Mouse (Mus musculus): ENCODE results near the gene Yju2. TPM values are rescaled to one million over a fixed set of nuclear protein-coding genes. Genes with fewer than 3 reads are reported as not detected.
"Not testable (repeated sequence)": the region's sequence is repeated elsewhere in the genome, so short reads cannot be mapped to it uniquely, and the experiment has no call there.

The Yju2 gene
- polyA plus RNA-seq (2016; fragmentation: Nextera tagmentation; extraction: Ambion mirVana) = 24.1 and 26.7 TPM in 2 replicates

DNA sequence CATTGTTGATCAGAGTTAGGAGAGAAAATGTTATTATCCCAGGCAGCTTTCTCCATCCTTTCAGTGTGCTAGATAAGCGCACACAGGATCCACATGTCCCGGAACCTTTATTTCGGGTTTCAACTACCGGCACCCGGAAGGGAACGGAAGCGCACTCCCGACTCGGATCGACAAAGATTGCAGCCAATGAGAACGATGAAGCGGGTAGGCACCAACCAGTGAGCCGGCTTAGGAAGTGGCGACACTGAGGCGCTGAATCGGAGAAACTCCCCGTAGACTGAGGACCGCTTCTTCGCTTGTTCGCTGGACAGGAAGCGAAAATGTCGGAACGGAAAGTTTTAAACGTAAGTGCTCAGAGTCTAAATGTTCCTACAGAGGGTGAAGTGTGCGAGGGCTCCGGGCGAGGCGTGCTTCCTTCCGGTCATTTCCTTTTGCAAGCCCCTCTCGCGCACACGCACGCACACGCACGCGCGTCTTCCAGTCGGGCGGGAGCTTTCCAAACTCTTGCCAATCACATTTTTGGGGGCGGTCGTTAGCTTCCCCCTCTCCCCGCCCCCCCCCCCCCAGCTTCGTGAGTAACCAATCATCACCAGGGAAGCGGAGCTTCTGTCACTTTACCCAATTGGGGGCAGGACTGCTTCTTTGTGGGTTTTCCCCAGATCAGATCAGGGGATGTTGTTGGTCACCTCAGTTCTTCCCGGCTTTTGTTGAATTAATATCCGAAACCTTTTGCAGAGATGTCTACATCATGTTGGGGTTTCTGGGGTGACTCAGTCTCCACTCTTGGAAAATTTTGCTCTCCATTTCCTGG is at the start of gene Yju2:
Yju2 (plus strand) TSS at position 182 of the 811 bp plus-strand sequence.
- no peaks in the 10 kb centered on the region for H3K9me3 ChIP-seq (replicated peaks)

GRCm38 (mm10) chr17:55931553-55932502 is 27.1 kb upstream of the Yju2 start:
- Histone ChIP-seq H3K4me3 (peak overlapping the region; percentile 56), H3K27me3 (no peaks in the 10 kb centered on the region), H3K4me1 (0 out of 2 replicates have a peak, but pooled peaks cover 2% of the 10 kb centered on the region), H3K9ac (peak overlapping the region; percentile 72), H3K9me3 (replicated peaks) (peaks cover 5% of the 10 kb centered on the region; the same call in 1 of the 2 replicates), H3K4me2 (replicated peaks) (peak overlapping the region; percentile 67), H3K27ac (peak overlapping the region; percentile 82), H3K36me3 (no peaks in the 10 kb centered on the region)
- ATAC-seq (ENCODE audit: low FRiP score) = peak; percentile 96
- WGBS = 1% methylated on average over 31 of the region's 33 CpGs

More for the DNA sequence above, at the start of gene Yju2:
- Histone ChIP-seq H3K4me1 (peaks cover 30% of the 10 kb centered on the region), H3K27me3 (peaks cover 10% of the 10 kb centered on the region), H3K27ac (peak within 1 kb of the TSS; percentile 92), H3K4me2 (replicated peaks) (peak within 1 kb of the TSS; percentile 65), H3K9ac (peak within 1 kb of the TSS; percentile 67), H3K36me3 (peaks cover 19% of the 10 kb centered on the region), H3K4me3 (peak within 1 kb of the TSS; percentile 51)
- ATAC-seq (ENCODE audit: low FRiP score) = peak; percentile 90
- under 1% methylated on average over 44 of the region's 46 CpGs for WGBS

GRCm38 (mm10) chr17:55932635-55933034 is 26.3 kb upstream of the Yju2 start:
- H3K9ac ChIP-seq = no peak overlapping the region
- WGBS = 68% methylated on average over 2 of the region's 2 CpGs
- H3K4me1 ChIP-seq = 0 out of 2 replicates have a peak, but pooled peaks cover 2% of the 10 kb centered on the region
- H3K27ac ChIP-seq = no peak overlapping the region
- ATAC-seq (ENCODE audit: low FRiP score) = no peak
- H3K27me3 ChIP-seq = no peaks in the 10 kb centered on the region
- H3K4me3 ChIP-seq = peak overlapping the region; percentile 56
- H3K4me2 ChIP-seq (replicated peaks) = peak overlapping the region; percentile 67
- no peaks in the 10 kb centered on the region for H3K36me3 ChIP-seq
- H3K9me3 ChIP-seq (replicated peaks) = peaks cover 5% of the 10 kb centered on the region; the same call in 1 of the 2 replicates

- Histone ChIP-seq H3K4me3 (no peak overlapping the region), H3K9ac (no peak overlapping the region), H3K36me3 (no peaks in the 10 kb centered on the region), H3K9me3 (replicated peaks) (peaks cover 8% of the 10 kb centered on the region; the same call in 1 of the 2 replicates), H3K27ac (no peak overlapping the region), H3K27me3 (no peaks in the 10 kb centered on the region), H3K4me2 (replicated peaks) (no peak overlapping the region), H3K4me1 (0 out of 2 replicates have a peak, but pooled peaks cover 2% of the 10 kb centered on the region)
- ATAC-seq (ENCODE audit: low FRiP score) = no peak
- 96% methylated on average over 15 of the region's 15 CpGs for WGBS
Observed at GRCm38 (mm10) chr17:55933191-55933590, 25.7 kb upstream of the Yju2 start.

GRCm38 (mm10) chr17:55944387-55944865 is 14.5 kb upstream of the Yju2 start:
- 40% methylated on average over 10 of the region's 10 CpGs for WGBS
- Histone ChIP-seq H3K27ac (peak overlapping the region; percentile 91), H3K9ac (peak overlapping the region; percentile 74), H3K4me2 (replicated peaks) (peak overlapping the region; percentile 75), H3K4me3 (peak overlapping the region; percentile 50)
- not testable (repeated sequence) for ATAC-seq (ENCODE audit: low FRiP score); H3K36me3 ChIP-seq; H3K4me1 ChIP-seq; H3K27me3 ChIP-seq; H3K9me3 ChIP-seq (replicated peaks)

DNA sequence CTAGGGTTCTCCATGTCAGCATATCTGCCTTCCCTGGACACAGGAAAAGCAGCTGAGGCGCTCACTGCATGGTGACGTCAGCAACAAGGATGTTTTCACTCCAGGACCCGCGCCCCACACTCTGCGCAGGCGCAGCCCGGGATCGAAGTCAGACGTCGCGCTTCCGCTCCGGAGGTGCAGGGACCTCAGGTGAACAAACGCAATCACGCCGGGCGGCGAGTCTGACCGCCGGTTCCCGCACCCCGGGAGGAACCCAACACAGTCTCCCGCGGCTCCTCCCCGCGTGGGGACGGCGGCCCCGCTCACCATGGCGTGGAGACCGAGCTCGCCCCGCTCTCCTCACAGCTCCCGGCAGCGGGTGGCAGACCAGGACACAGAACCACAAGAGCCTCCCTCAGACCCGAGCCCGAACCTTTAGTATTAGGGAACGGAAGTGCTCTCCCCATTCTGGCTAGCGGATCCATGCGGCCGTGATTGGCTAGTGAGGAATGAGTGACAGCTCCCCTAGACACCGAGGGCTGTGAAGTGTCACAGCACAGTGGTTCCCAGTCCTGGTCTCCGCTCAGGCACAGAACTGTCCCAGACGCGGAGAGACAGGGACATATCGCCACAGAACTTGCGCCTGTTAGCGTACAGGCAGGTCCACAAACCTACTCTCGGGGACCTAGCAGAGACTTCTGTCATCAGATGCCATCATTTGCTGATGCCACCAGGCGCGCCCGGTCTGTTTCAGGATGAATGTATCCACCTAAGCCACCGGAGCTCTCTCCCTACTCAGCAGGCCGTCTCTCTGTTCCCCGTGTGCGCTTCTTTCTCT is 13.8 kb upstream of the Yju2 start:
- Histone ChIP-seq H3K4me3 (peak overlapping the region; percentile 50), H3K27ac (peak overlapping the region; percentile 91), H3K9ac (peak overlapping the region; percentile 74), H3K4me2 (replicated peaks) (peak overlapping the region; percentile 75)
- H3K9me3 ChIP-seq (replicated peaks); H3K4me1 ChIP-seq; H3K36me3 ChIP-seq; H3K27me3 ChIP-seq: not testable (repeated sequence)
- ATAC-seq (ENCODE audit: low FRiP score) = peak; percentile 99
- under 1% methylated on average over 56 of the region's 56 CpGs for whole genome bisulfite sequencing

GRCm38 (mm10) chr17:55945696-55946095 is 13.2 kb upstream of the Yju2 start:
- 31% methylated on average over 5 of the region's 5 CpGs for WGBS
- H3K9me3 ChIP-seq (replicated peaks) = no peaks in the 10 kb centered on the region
- H3K27me3 ChIP-seq = no peaks in the 10 kb centered on the region
- H3K27ac ChIP-seq = peak overlapping the region; percentile 91
- ATAC-seq (ENCODE audit: low FRiP score) = 0 out of 2 replicates have a peak, but pooled peaks have one; percentile 6
- H3K9ac ChIP-seq = peak overlapping the region; percentile 74
- H3K4me3 ChIP-seq = peak overlapping the region; percentile 50
- H3K4me1 ChIP-seq = peaks cover 6% of the 10 kb centered on the region; the same call in 1 of the 2 replicates
- no peaks in the 10 kb centered on the region for H3K36me3 ChIP-seq
- H3K4me2 ChIP-seq (replicated peaks) = peak overlapping the region; percentile 75

DNA sequence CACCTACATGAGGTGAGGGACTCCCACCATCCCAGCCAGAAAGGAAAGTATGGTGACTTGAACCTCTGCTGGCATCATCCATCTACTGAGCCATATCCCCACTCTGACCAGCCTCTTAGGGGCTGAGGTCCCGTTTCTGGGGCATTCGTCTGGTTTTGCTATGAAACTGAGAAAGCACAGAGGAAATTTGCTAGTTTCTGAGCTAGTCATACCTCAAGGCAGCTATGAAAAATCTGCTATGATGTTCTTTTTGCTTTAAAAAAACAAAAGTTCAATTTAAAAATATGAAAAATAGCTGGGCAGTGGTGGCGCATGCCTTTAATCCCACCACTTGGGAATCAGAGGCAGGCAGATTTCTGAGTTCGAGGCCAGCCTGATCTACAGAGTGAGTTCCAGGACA is 10.3 kb upstream of the Yju2 start:
- no peak overlapping the region for H3K27ac ChIP-seq
- H3K4me3 ChIP-seq = no peak overlapping the region
- WGBS = 86% methylated on average over 4 of the region's 4 CpGs

GRCm38 (mm10) chr17:55949400-55949799 is 9.5 kb upstream of the Yju2 start, which contains the start of gene Zfp119b:
Zfp119b (minus strand) TSS chr17:55949500.
- Histone ChIP-seq H3K4me1 (peaks cover 6% of the 10 kb centered on the region; the same call in 1 of the 2 replicates), H3K27me3 (peaks cover 7% of the 10 kb centered on the region; the same call in 1 of the 2 replicates), H3K27ac (no peak within 1 kb of the TSS), H3K9ac (no peak within 1 kb of the TSS), H3K4me3 (no peak within 1 kb of the TSS), H3K4me2 (replicated peaks) (no peak within 1 kb of the TSS), H3K9me3 (replicated peaks) (no peaks in the 10 kb centered on the region), H3K36me3 (no peaks in the 10 kb centered on the region)
- WGBS = 89% methylated on average over 2 of the region's 2 CpGs
- ATAC-seq (ENCODE audit: low FRiP score) = no peak

More for the DNA sequence above, 10.3 kb upstream of the Yju2 start:
- Histone ChIP-seq H3K9ac (no peak overlapping the region), H3K27me3 (no peaks in the 10 kb centered on the region), H3K36me3 (no peaks in the 10 kb centered on the region), H3K9me3 (replicated peaks) (no peaks in the 10 kb centered on the region), H3K4me1 (peaks cover 6% of the 10 kb centered on the region; the same call in 1 of the 2 replicates), H3K4me2 (replicated peaks) (no peak overlapping the region)
- ATAC-seq (ENCODE audit: low FRiP score) = no peak

DNA sequence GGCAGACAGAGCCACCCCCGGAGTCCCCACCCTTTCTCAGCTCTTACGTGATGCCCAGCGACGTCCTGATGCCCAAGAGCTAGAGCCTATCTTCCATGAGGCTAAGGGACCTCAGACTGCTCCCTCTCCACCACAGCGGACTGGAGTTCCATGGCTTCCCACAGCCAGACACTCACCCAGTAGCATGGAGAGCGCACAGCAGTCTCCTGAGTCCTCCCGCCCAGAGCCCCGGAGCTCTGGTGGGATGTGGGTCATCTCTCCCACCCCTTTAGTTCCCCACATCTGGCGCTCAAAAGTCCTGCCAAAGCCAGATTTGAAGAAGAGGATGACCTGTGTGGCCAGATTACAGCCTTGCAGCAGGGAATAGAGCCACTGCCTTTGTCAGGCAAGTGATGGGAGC is 8.3 kb upstream of the Yju2 start:
- WGBS = 79% methylated on average over 9 of the region's 9 CpGs
- Histone ChIP-seq H3K27me3 (peaks cover 14% of the 10 kb centered on the region), H3K4me1 (peaks cover 3% of the 10 kb centered on the region; the same call in 1 of the 2 replicates), H3K9me3 (replicated peaks) (no peaks in the 10 kb centered on the region), H3K4me3 (no peak overlapping the region), H3K36me3 (no peaks in the 10 kb centered on the region), H3K4me2 (replicated peaks) (no peak overlapping the region), H3K9ac (no peak overlapping the region), H3K27ac (no peak overlapping the region)
- ATAC-seq (ENCODE audit: low FRiP score) = no peak

DNA sequence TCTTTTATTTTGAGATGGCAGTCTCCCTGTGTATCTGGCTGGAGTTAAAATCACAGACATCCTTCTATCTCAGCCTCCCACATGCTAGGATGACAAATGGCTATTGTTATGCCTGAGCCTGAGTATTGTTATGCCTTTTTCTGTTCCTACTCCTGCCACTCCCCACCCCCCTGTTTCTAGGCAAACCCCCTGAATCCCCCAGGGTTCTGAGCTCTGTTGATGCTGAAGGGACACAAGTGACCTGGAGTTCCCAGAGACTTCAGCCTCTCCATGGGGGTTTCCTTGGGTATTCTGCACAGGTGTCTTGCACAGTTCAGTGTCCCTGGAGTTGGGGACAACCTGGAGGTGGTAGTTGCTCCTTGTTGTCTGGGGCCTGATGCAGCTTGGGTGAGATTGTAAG is 6.9 kb upstream of the Yju2 start:
- Histone ChIP-seq H3K4me1 (peaks cover 10% of the 10 kb centered on the region), H3K27ac (no peak overlapping the region), H3K4me3 (no peak overlapping the region), H3K9ac (no peak overlapping the region), H3K27me3 (peaks cover 14% of the 10 kb centered on the region), H3K36me3 (no peaks in the 10 kb centered on the region), H3K9me3 (replicated peaks) (no peaks in the 10 kb centered on the region), H3K4me2 (replicated peaks) (no peak overlapping the region)
- no peak for ATAC-seq (ENCODE audit: low FRiP score)
